Mouse (Mus musculus) ES-Bruce4 (cell line): ENCODE results near the gene Cd3e. TPM values are rescaled to one million over a fixed set of nuclear protein-coding genes. Genes with fewer than 3 reads are reported as not detected.
"Not testable (repeated sequence)": the region's sequence is repeated elsewhere in the genome, so short reads cannot be mapped to it uniquely, and the experiment has no call there.

ENCODE experiments used
- H3K27ac ChIP-seq: 2 replicates; pipeline ENCODE4 v1.5.1; 2012; ENCODE audit warnings: low read length, inconsistent platforms; ENCODE audit not compliant: insufficient read depth
- H3K27me3 ChIP-seq: 2 replicates; pipeline ENCODE4 v1.6.1; 2012; ENCODE audit warnings: mild to moderate bottlenecking, low read length, inconsistent platforms; ENCODE audit not compliant: control insufficient read depth, poor library complexity, insufficient read depth, severe bottlenecking
- H3K36me3 ChIP-seq: 2 replicates; pipeline ENCODE4 v1.6.1; 2012; ENCODE audit warnings: inconsistent platforms, mild to moderate bottlenecking, low read length, moderate library complexity; ENCODE audit not compliant: control insufficient read depth, poor library complexity, insufficient read depth, severe bottlenecking
- H3K4me1 ChIP-seq: one replicate; pipeline ENCODE4 v1.8.1; 2011; ENCODE audit warnings: low read length; ENCODE audit not compliant: control insufficient read depth, insufficient read depth
- H3K4me3 ChIP-seq: 2 replicates; pipeline ENCODE4 v1.5.1; 2011; ENCODE audit warnings: low read depth, mild to moderate bottlenecking, low read length
- H3K9ac ChIP-seq: 2 replicates; pipeline ENCODE4 v1.6.1; 2012; ENCODE audit warnings: low read depth, mild to moderate bottlenecking, inconsistent platforms; ENCODE audit not compliant: poor library complexity, severe bottlenecking
- H3K9me3 ChIP-seq: replicated peaks from 2 replicates; pipeline ENCODE4 v1.6.1; 2012; ENCODE audit warnings: mild to moderate bottlenecking, low read length, inconsistent platforms; ENCODE audit not compliant: control insufficient read depth, poor library complexity, insufficient read depth, severe bottlenecking
- CTCF ChIP-seq: IDR thresholded peaks from one replicate; pipeline ENCODE4 v1.8.1; 2011; ENCODE audit warnings: low read depth, low read length
- EP300 ChIP-seq: IDR thresholded peaks from 2 replicates; pipeline ENCODE4 v1.6.1; 2011; ENCODE audit warnings: low read depth, low read length; ENCODE audit not compliant: insufficient read depth
- POLR2A ChIP-seq: IDR thresholded peaks from one replicate; pipeline ENCODE4 v1.8.1; 2011; ENCODE audit warnings: low read length; ENCODE audit not compliant: insufficient read depth
- polyA plus RNA-seq: library from polyadenylated mRNA; stranded (reverse); fragments of >200 nt; gene quantifications from 2 replicates; pipeline ENCODE4 v1.2.4, GENCODE M21; 2011; ENCODE audit warnings: low read depth; ENCODE audit not compliant: missing spikeins, insufficient read depth, insufficient read length

The Cd3e gene
- polyA plus RNA-seq, 1 experiment = not detected

DNA sequence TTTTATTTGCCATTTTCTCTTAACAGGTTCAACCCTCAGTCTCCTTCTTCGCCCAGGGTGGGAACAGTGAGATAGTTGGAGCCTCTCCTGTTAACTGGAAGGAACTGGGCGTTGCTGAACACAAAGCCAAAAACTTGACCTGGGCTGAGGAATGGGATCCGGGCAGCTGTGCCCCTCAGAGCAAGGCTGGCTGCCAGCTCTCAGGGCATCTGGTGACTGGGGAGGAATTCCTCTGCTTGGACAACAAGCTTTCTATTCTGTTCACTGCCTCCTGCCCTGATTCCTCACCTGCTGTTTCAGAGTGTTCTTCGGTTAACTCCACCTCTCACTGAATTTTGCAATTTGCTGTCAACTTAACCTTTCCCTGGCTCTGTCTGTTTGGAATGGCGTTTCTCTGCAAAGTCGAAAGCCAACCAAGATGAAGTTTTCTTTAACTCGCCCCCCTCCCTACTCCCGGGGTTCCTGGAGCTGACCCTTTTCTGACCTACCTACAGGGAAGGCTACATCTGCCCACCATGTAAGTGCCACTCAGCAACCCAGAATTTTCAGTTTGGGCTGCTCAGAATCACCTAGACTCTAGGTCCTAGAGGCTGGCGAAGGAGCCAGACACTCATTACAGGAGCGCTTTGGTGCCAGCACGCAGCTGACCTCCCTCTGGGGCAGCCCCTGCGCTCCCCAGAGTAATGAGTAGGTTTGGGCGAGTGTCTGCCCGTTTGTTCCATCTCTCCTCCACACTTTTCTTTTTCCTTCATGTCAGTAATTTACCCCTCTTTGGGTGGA, 30.8 kb upstream of the Cd3e start:
- Histone ChIP-seq H3K4me3 (peak overlapping the region; percentile 12; the same call in 1 of the 2 replicates), H3K27me3 (no peaks in the 10 kb centered on the region), H3K4me1 (no peaks in the 10 kb centered on the region), H3K9me3 (no peaks in the 10 kb centered on the region), H3K27ac (no peak overlapping the region), H3K9ac (peak overlapping the region; percentile 72), H3K36me3 (peaks cover 5% of the 10 kb centered on the region; the same call in 1 of the 2 replicates)
- TF ChIP-seq POLR2A (no peak), EP300 (no peak), CTCF (no peak)

DNA sequence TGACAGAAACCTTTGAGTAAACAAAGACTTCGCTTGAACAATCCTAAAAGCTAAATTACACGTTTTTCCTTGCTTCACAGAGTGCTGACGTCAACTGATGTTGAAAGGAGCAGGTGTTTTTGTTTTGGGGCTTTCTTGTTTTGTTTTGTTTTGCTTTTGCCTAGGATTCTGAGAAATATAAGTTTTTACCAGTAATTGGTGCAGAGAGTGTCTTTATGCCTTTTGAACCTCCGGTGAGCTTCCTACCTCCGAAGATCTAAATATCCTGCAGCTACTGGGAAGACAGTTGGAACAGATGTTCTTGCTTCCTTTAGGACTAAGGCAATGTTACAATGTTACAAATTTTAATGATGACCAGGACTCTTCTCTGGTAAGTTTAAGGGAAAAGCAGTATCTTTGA, 30.1 kb upstream of the Cd3e start, which contains the start of gene Mpzl2:
TSS of gene Mpzl2 (plus strand) at position 301 of the 400 bp plus-strand sequence.
- Histone ChIP-seq H3K9me3 (no peaks in the 10 kb centered on the region), H3K27ac (no peak within 1 kb of the TSS), H3K36me3 (no peaks in the 10 kb centered on the region), H3K4me1 (no peaks in the 10 kb centered on the region), H3K27me3 (no peaks in the 10 kb centered on the region), H3K4me3 (peak within 1 kb of the TSS; percentile 12; the same call in 1 of the 2 replicates), H3K9ac (peak within 1 kb of the TSS; percentile 72)
- no peak for TF ChIP-seq EP300

DNA sequence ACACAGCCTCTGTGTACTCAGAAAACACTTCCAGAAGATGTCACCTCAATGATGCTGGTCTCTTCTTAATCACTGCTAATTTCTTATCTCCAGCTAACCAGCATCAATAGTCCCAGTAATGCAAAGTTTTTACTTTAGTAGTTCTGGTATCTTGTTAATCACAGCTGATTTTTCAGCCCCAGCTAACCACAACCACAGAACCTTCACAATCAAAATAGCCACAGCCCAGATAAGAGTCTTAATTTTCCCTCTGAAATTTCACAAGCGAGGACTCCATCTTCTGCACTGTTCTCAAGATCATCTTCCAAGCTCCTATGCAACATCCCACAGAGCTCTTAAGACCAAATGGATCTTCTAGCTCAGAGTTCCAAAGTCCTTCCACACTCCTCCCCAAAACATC, 28.4 kb upstream of the Cd3e start:
- H3K36me3 ChIP-seq, H3K9me3 ChIP-seq, H3K4me1 ChIP-seq, H3K4me3 ChIP-seq, H3K27ac ChIP-seq, H3K9ac ChIP-seq, H3K27me3 ChIP-seq: not testable (repeated sequence)

DNA sequence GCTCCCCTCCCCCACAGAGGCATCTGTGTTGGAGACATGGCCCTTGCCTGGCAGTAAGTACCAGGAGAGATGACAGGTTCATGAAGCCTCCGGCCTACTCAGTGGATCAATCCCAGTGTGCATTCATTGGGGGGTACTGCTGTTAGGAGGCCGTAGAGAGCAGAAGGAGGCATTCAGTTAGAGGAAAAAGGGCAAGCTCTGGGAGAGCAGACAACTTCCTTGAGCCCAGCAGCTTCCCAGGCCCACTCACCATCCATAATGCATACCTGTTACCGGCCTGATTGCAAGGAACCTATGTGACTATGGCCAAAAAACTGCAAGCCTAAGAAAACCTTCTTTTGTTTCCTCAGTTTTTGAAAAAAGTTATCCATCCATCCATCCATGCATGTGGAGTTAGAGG, 25.1 kb upstream of the Cd3e start:
- H3K4me1 ChIP-seq = no peaks in the 10 kb centered on the region
- no peaks in the 10 kb centered on the region for H3K9me3 ChIP-seq
- TF ChIP-seq CTCF (no peak), EP300 (no peak), POLR2A (no peak)
- H3K4me3 ChIP-seq = no peak overlapping the region
- H3K27me3 ChIP-seq = no peaks in the 10 kb centered on the region
- no peaks in the 10 kb centered on the region for H3K36me3 ChIP-seq
- no peak overlapping the region for H3K27ac ChIP-seq
- no peak overlapping the region for H3K9ac ChIP-seq

DNA sequence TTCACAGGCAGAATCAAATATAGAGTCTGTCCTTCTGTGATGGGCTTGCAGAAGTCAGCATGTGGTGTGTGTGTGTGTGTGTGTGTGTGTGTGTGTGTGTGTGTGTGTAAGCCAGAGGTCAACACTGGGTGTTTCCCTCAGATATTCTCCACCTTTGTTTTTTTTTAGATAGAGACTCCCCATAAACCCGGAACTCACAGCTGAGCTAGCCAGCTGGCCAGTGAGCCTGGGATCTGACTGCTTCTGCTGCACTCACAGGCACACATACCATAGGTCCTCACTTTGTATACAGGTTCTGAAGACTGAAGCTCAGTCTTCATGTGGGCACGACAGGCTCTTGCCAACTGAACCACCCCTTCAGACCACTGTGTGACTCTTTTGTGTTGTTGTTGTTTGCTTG, 22.8 kb upstream of the Cd3e start:
- Histone ChIP-seq H3K9me3 (no peaks in the 10 kb centered on the region), H3K27me3 (no peaks in the 10 kb centered on the region), H3K4me3 (no peak overlapping the region), H3K9ac (no peak overlapping the region), H3K27ac (no peak overlapping the region), H3K36me3 (no peaks in the 10 kb centered on the region), H3K4me1 (no peaks in the 10 kb centered on the region)
- no peak for TF ChIP-seq POLR2A
- no peak for TF ChIP-seq CTCF
- no peak for TF ChIP-seq EP300

DNA sequence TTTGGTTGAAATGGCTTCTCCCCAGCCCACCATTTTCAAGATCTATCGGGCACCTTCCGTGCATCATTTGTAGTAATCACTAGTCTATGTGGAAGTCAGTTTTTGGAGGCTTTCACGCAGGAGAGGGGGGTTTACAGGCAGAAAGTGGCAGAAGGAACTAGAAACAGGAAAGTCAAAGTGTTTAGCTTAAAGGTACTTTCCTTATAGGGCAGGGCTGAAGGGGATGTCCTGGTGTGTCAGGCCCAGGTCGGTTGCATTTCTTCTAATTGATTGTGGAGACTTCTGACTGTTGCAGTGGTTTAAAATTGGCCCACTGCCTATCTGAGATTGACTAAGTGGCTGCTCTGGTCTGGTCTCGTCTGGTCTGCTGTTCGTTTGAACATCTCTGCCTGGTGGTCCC, 20.9 kb upstream of the Cd3e start:
- H3K36me3 ChIP-seq = no peaks in the 10 kb centered on the region
- H3K27me3 ChIP-seq = no peaks in the 10 kb centered on the region
- TF ChIP-seq EP300 (no peak), CTCF (no peak), POLR2A (no peak)
- H3K27ac ChIP-seq = no peak overlapping the region
- no peak overlapping the region for H3K9ac ChIP-seq
- no peaks in the 10 kb centered on the region for H3K4me1 ChIP-seq
- H3K4me3 ChIP-seq = no peak overlapping the region
- no peaks in the 10 kb centered on the region for H3K9me3 ChIP-seq
